Mouse (Mus musculus) ES-E14 (cell line): ENCODE data around the gene Coq8a. TPM values are rescaled to one million over a fixed set of nuclear protein-coding genes. Genes with fewer than 3 reads are reported as not detected.

Experiments
- DNase-seq: peaks from one replicate; pipeline ENCODE4 v3.0.0-alpha.2; 2013; ENCODE audit warnings: low read depth, low spot score
- H3K27ac ChIP-seq: 2 replicates; pipeline ENCODE4 v1.5.1; 2012; ENCODE audit warnings: low read depth, mild to moderate bottlenecking, low read length, moderate library complexity, mixed read lengths; ENCODE audit not compliant: poor library complexity, insufficient read depth, severe bottlenecking
- H3K36me3 ChIP-seq: 2 replicates; pipeline ENCODE4 v1.6.1; 2012; ENCODE audit warnings: mild to moderate bottlenecking, low read length, moderate library complexity, mixed read lengths; ENCODE audit not compliant: control insufficient read depth, poor library complexity, insufficient read depth, severe bottlenecking
- H3K4me1 ChIP-seq, 2 experiments: fragments of 150-350 bp in 1 of 2; sonication (generic) in 1 of 2; 2 replicates each; pipeline ENCODE4 v1.6.1; 2012; ENCODE audit warnings: low read length in 2 of 2, mild to moderate bottlenecking in 1 of 2, mixed read lengths in 1 of 2; ENCODE audit not compliant: control insufficient read depth in 2 of 2, insufficient read depth in 2 of 2, poor library complexity in 1 of 2
- H3K4me3 ChIP-seq, 2 experiments: fragments of 150-350 bp in 1 of 2; sonication (generic) in 1 of 2; 2 replicates each; pipeline ENCODE4 v1.5.1; 2012; ENCODE audit warnings: low read length in 2 of 2, low read depth in 1 of 2, mild to moderate bottlenecking in 1 of 2, mixed read lengths in 1 of 2; ENCODE audit not compliant: insufficient read depth in 1 of 2, poor library complexity in 1 of 2, severe bottlenecking in 1 of 2
- H3K9ac ChIP-seq: 2 replicates; pipeline ENCODE4 v1.6.1; 2012; ENCODE audit warnings: low read depth, mild to moderate bottlenecking, low read length, mixed read lengths; ENCODE audit not compliant: poor library complexity, insufficient read depth, severe bottlenecking
- H3K9me3 ChIP-seq: fragments of 150-350 bp; sonication (generic); 2 replicates; pipeline ENCODE4 v1.6.1; 2012; ENCODE audit warnings: low read depth, mild to moderate bottlenecking, low read length; ENCODE audit not compliant: control insufficient read depth, insufficient read depth
- CHD2 ChIP-seq: IDR thresholded peaks from 2 replicates; pipeline ENCODE4 v1.6.1; 2014; ENCODE audit warnings: mild to moderate bottlenecking, low read depth, low read length, inconsistent platforms
- HCFC1 ChIP-seq: IDR thresholded peaks from 2 replicates; pipeline ENCODE4 v1.6.1; 2012; ENCODE audit warnings: low read length, inconsistent platforms, borderline replicate concordance; ENCODE audit not compliant: insufficient read depth
- MAFK ChIP-seq: IDR thresholded peaks from 2 replicates; pipeline ENCODE4 v1.6.1; 2014; ENCODE audit warnings: mild to moderate bottlenecking, low read depth, low read length, inconsistent platforms; ENCODE audit not compliant: insufficient read depth
- ZC3H11A ChIP-seq: IDR thresholded peaks from 2 replicates; pipeline ENCODE4 v1.6.1; 2012; ENCODE audit warnings: low read depth, mild to moderate bottlenecking, inconsistent platforms, low read length, borderline replicate concordance
- ZNF384 ChIP-seq: IDR thresholded peaks from 2 replicates; pipeline ENCODE4 v1.6.1; 2012; ENCODE audit warnings: low read depth, low read length, inconsistent platforms
- in situ Hi-C, 2 experiments: fragments of 600-800 bp; cut with MboI; formaldehyde crosslinking; loops; one replicate each; pipeline ENCODE4 v1.15.1; 2025; ENCODE audit warnings: low sequenced_read_pairs in 2 of 2, inconsistent platforms in 1 of 2; ENCODE audit not compliant: unreplicated experiment in 2 of 2
- total RNA-seq: library from RNA; depleted of rRNA; stranded (reverse); fragments of 300-350 nt; gene quantifications from 2 replicates; pipeline ENCODE4 v1.2.3, GENCODE M21; 2012

Gene Coq8a
- total RNA-seq, 1 experiment = 8.3 TPM

GRCm38 (mm10) chr1:180195703-180196381 lies 3.6 kb downstream of the Coq8a start:
- Histone ChIP-seq H3K9me3 (no peaks in the 10 kb centered on the region), H3K36me3 (no peaks in the 10 kb centered on the region), H3K9ac (peak overlapping the region; percentile 55), H3K27ac (no peak overlapping the region), H3K4me3 (peak overlapping the region; percentile 70 to 89), H3K4me1 (peaks cover 1 to 13% of the 10 kb centered on the region in 2 experiments; a peak in 1 of 4 replicates)
- TF ChIP-seq ZC3H11A (no peak), CHD2 (peak; percentile 88)
- in situ Hi-C loops = no loop called here
- DNase-seq = peak; percentile 96

DNA sequence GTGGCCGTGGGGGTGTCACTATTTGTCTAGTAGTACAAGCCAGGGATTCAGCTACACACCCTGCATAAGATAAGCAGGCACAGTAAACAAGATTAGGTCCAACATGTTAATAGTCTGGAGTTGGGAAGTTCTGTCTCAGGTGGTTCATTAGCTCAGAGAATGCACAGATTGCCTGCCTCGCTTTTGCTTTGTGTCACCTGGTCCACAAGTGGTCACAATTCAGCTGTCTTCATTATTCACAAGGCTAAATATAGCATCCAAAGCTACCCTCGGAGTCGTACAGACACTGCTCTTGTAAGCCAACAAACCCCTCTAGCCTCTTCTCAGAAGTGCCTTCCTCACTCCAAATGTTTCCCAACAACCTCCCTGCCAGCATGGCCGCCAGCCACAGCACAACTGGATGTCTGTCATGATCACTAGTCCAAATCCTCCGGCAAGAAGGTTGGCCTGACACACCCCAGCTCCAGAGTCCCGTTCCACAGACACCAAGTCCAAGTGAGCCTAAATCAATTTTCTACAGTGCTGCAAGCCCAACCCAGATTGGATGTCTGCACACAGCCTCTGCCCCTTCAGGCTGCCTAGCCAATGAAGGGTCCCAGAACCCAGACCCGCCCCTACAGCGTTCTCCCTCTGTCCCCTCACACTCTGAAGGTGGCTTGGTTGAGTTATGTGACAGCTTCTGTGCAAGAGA lies 4.5 kb downstream of the Coq8a start:
- TF ChIP-seq ZC3H11A (no peak), ZNF384 (no peak), HCFC1 (no peak), CHD2 (no peak), MAFK (no peak)
- H3K4me3 ChIP-seq = peak overlapping the region; percentile 70 to 89
- no peaks in the 10 kb centered on the region for H3K9me3 ChIP-seq
- H3K27ac ChIP-seq = no peak overlapping the region
- in situ Hi-C loops = no loop called here
- no peak for DNase-seq
- H3K4me1 ChIP-seq = peaks cover 1 to 13% of the 10 kb centered on the region in 2 experiments; a peak in 1 of 4 replicates
- H3K9ac ChIP-seq = peak overlapping the region; percentile 47; the same call in 1 of the 2 replicates
- H3K36me3 ChIP-seq = no peaks in the 10 kb centered on the region

DNA sequence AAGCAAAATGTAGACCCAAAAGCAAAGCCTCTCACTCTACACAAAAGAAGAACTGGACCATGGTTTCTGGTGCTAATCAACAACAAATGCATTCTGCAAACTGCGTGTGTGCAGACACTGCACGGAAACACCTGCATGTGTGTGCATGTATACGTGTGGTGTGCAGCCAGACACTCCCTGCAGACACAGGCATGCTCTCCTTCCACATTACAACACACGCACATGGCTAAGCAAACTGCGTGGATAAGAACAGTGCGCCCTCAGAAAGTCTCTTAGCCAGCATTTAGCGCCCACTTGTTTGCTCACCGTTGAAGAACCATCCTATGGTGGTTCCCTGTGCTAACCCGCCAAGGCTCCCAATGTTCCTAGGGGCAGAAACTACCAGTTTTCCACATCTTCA lies 5.4 kb downstream of the Coq8a start:
- Histone ChIP-seq H3K4me1 (peaks cover 1 to 13% of the 10 kb centered on the region in 2 experiments; a peak in 1 of 4 replicates), H3K9me3 (no peaks in the 10 kb centered on the region), H3K36me3 (no peaks in the 10 kb centered on the region), H3K27ac (no peak overlapping the region), H3K9ac (no peak overlapping the region), H3K4me3 (no peak overlapping the region)
- DNase-seq = no peak
- in situ Hi-C loops = no loop called here
- no peak for TF ChIP-seq HCFC1
- no peak for TF ChIP-seq ZC3H11A
- TF ChIP-seq ZNF384 = no peak
- no peak for TF ChIP-seq CHD2

- Histone ChIP-seq H3K9me3 (no peaks in the 10 kb centered on the region), H3K4me3 (no peak overlapping the region), H3K36me3 (no peaks in the 10 kb centered on the region), H3K27ac (no peak overlapping the region), H3K4me1 (peaks cover 1 to 13% of the 10 kb centered on the region in 2 experiments; a peak in 1 of 4 replicates), H3K9ac (no peak overlapping the region)
- no peak for TF ChIP-seq ZC3H11A
- no peak for TF ChIP-seq CHD2
- no peak for DNase-seq
- in situ Hi-C loops = no loop called here
Measured at GRCm38 (mm10) chr1:180193391-180193935, 5.9 kb downstream of the Coq8a start.
